Mouse (Mus musculus) E14TG2a.4 (cell line): ENCODE results near the gene Rap1gap2.

Source experiments
- CTCF ChIP-seq: conservative IDR thresholded peaks from 2 replicates; pipeline ENCODE4 v1.5.1; 2014; ENCODE audit warnings: low read length
- NANOG ChIP-seq: IDR thresholded peaks from 2 replicates; pipeline ENCODE4 v1.6.1; 2014; ENCODE audit warnings: borderline replicate concordance, low read length, mixed read lengths
- POU5F1 ChIP-seq: IDR thresholded peaks from 2 replicates; pipeline ENCODE4 v1.6.1; 2014; ENCODE audit warnings: low read length, borderline replicate concordance

- TF ChIP-seq CTCF (no peak), POU5F1 (no peak), NANOG (no peak)
These were observed 50.0 kb downstream of the Rap1gap2 start for GRCm38 (mm10) chr11:74560600-74561227.
